Mouse (Mus musculus): ENCODE results near the gene Hist1h4j. TPM values are rescaled to one million over a fixed set of nuclear protein-coding genes. Genes with fewer than 3 reads are reported as not detected.
A peak's percentile ranks its signal among the peaks of the same experiment; 100 is the strongest.
"Not testable (repeated sequence)": the region's sequence is repeated elsewhere in the genome, so short reads cannot be mapped to it uniquely, and the experiment has no call there.

Hist1h4j gene
- polyA plus RNA-seq, 1 experiment: 0.75 TPM

- no peak overlapping the region for H3K4me3 ChIP-seq (ENCODE audit: insufficient read depth, low read depth, low read length)
- H3K36me3 ChIP-seq (ENCODE audit: control insufficient read depth, insufficient read depth, low read length): no peaks in the 10 kb centered on the region
- TF ChIP-seq POLR2A (IDR thresholded peaks at IDR 0.05; ENCODE audit: low read depth, low read length): no peak
- TF ChIP-seq CTCF (conservative IDR thresholded peaks at IDR 0.05; ENCODE audit: insufficient read depth, insufficient read length, low read depth, low read length): peak; percentile 28; the same call in 1 of the 2 replicates
- H3K27ac ChIP-seq (ENCODE audit: insufficient read depth, low read depth, low read length): no peak overlapping the region
- peaks cover 10% of the 10 kb centered on the region; the same call in 1 of the 2 replicates for H3K4me1 ChIP-seq (ENCODE audit: control insufficient read depth, insufficient read depth, low read length)
- 0% methylated on average over 7 of the region's 7 CpGs for WGBS
- no peaks in the 10 kb centered on the region for H3K27me3 ChIP-seq (replicated peaks; ENCODE audit: control insufficient read depth, insufficient read depth, low read length)
- peak; percentile 75 for DNase-seq
Observed at GRCm38 (mm10) chr13:21714725-21715124, 20.1 kb upstream of the Hist1h4j start.

DNA sequence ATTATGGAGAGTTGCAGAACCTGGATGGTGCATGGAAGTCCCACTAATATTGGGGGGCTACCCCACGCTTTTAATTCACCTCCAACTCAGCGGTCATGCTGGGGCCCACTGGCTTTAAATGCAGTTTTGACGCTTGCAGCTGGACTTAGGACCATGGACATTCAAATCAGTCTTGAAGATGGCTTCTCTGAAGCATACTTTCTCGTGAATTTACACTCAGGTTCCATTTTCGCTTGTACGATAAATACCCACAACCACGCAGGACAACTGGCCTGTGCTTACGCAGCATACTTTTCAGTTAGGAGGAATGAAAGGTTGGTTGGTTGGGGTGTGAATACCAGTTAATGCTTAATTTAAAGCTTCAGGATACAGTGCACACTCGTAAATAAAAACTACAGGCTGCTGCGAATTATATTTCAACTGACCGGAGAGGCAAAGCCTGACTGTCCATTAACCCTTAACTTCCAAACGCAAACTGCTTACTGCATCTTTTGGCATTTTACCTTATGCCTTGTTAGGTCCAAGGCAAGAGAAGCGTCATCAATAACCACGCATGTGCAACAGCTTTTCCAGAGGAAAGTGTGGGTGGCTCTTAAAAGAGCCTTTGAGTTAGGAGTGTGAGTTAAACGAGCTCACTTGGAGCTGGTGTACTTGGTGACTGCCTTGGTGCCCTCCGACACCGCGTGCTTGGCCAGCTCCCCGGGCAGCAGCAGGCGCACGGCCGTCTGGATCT, 19.6 kb upstream of the Hist1h4j start:
- no peaks in the 10 kb centered on the region for H3K27me3 ChIP-seq (replicated peaks; ENCODE audit: control insufficient read depth, insufficient read depth, low read length)
- no peak overlapping the region for H3K27ac ChIP-seq (ENCODE audit: insufficient read depth, low read depth, low read length)
- H3K36me3 ChIP-seq (ENCODE audit: control insufficient read depth, insufficient read depth, low read length): no peaks in the 10 kb centered on the region
- H3K4me3 ChIP-seq (ENCODE audit: insufficient read depth, low read depth, low read length): no peak overlapping the region
- DNase-seq: no peak
- no peak for TF ChIP-seq POLR2A (IDR thresholded peaks at IDR 0.05; ENCODE audit: low read depth, low read length)
- TF ChIP-seq CTCF (conservative IDR thresholded peaks at IDR 0.05; ENCODE audit: insufficient read depth, insufficient read length, low read depth, low read length): no peak
- H3K4me1 ChIP-seq (ENCODE audit: control insufficient read depth, insufficient read depth, low read length): peaks cover 10% of the 10 kb centered on the region; the same call in 1 of the 2 replicates
- under 1% methylated on average over 22 of the region's 22 CpGs for WGBS

DNA sequence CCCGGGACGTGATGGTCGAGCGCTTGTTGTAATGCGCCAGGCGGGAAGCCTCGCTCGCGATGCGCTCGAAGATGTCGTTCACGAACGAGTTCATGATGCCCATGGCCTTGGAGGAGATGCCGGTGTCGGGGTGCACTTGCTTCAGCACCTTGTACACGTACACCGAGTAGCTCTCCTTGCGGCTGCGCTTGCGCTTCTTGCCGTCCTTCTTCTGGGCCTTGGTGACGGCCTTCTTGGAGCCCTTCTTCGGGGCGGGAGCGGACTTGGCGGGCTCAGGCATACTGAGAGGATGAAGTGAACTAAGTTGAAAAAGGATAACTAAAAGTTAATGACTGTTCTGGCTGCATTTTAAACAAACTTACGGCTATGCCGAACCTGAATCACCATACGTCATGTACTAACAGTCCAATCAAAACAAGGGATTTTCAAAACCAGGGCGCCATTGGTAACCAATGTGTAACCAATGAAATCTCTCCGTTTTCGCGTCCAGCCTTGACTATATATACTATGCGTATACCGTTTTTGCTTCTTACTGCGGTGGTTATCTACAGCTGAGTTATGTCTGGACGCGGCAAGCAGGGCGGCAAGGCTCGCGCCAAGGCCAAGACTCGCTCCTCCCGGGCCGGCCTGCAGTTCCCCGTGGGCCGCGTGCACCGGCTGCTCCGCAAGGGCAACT, 18.9 kb upstream of the Hist1h4j start, which contains the start of the genes Hist1h2bl and Hist1h2ai:
TSS of gene Hist1h2bl (minus strand) at position 280 of the 676 bp plus-strand sequence.
TSS of gene Hist1h2ai (plus strand) at position 559 of the 676 bp plus-strand sequence.
- H3K27me3 ChIP-seq (replicated peaks; ENCODE audit: control insufficient read depth, insufficient read depth, low read length); H3K36me3 ChIP-seq (ENCODE audit: control insufficient read depth, insufficient read depth, low read length): not testable (repeated sequence)
- peaks cover 10% of the 10 kb centered on the region; the same call in 1 of the 2 replicates for H3K4me1 ChIP-seq (ENCODE audit: control insufficient read depth, insufficient read depth, low read length)
- WGBS: under 1% methylated on average over 35 of the region's 50 CpGs
- TF ChIP-seq POLR2A (IDR thresholded peaks at IDR 0.05; ENCODE audit: low read depth, low read length): peak; percentile 14
- peak within 1 kb of the TSS; percentile 63 for H3K4me3 ChIP-seq (ENCODE audit: insufficient read depth, low read depth, low read length)
- DNase-seq: peak; percentile 90
- peak within 1 kb of the TSS; percentile 72; the same call in 1 of the 2 replicates for H3K27ac ChIP-seq (ENCODE audit: insufficient read depth, low read depth, low read length)

GRCm38 (mm10) chr13:21716540-21717391, 18.1 kb upstream of the Hist1h4j start:
- H3K4me1 ChIP-seq (ENCODE audit: control insufficient read depth, insufficient read depth, low read length): peaks cover 10% of the 10 kb centered on the region; the same call in 1 of the 2 replicates
- peak; percentile 18 for DNase-seq
- peak overlapping the region; percentile 63 for H3K4me3 ChIP-seq (ENCODE audit: insufficient read depth, low read depth, low read length)
- 1% methylated on average over 15 of the region's 38 CpGs for WGBS
- H3K27me3 ChIP-seq (replicated peaks; ENCODE audit: control insufficient read depth, insufficient read depth, low read length); H3K36me3 ChIP-seq (ENCODE audit: control insufficient read depth, insufficient read depth, low read length); H3K27ac ChIP-seq (ENCODE audit: insufficient read depth, low read depth, low read length): not testable (repeated sequence)

DNA sequence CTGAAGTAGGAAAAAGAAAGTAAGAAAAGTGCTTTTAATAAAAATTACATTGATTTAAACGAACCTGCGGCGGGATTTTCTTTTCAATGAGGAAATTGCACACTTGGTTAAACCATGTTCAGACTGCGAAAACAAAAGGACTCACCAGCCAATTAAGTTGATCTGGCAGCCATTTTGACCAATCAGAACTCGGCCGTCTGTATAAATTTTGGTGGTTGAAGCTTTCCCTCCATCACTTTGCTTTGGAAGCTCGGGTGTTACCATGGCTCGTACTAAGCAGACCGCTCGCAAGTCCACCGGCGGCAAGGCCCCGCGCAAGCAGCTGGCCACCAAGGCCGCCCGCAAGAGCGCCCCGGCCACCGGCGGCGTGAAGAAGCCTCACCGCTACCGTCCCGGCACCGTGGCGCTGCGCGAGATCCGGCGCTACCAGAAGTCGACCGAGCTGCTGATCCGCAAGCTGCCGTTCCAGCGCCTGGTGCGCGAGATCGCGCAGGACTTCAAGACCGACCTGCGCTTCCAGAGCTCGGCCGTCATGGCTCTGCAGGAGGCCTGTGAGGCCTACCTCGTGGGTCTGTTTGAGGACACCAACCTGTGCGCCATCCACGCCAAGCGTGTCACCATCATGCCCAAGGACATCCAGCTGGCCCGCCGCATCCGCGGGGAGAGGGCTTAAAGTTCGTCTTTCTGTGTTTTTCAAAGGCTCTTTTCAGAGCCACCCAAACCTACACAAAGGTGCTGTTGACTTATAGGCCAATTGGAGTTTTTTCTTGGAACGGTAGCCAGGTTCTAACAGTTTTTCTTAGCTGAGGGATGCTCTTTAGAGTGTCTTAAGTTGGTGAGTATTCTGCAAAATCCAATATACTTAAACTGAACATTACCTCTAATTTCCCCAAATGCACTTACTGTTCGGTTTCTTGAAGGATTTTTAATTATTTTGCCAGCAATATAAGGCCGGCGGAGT, 17.2 kb upstream of the Hist1h4j start, which contains the start of gene Hist1h3h:
TSS of gene Hist1h3h (plus strand) at position 263 of the 961 bp plus-strand sequence.
- not testable (repeated sequence) for H3K27me3 ChIP-seq (replicated peaks; ENCODE audit: control insufficient read depth, insufficient read depth, low read length); H3K27ac ChIP-seq (ENCODE audit: insufficient read depth, low read depth, low read length); H3K36me3 ChIP-seq (ENCODE audit: control insufficient read depth, insufficient read depth, low read length)
- peak; percentile 81 for DNase-seq
- peaks cover 10% of the 10 kb centered on the region for H3K4me1 ChIP-seq (ENCODE audit: control insufficient read depth, insufficient read depth, low read length)
- 9% methylated on average over 32 of the region's 56 CpGs for WGBS
- peak within 1 kb of the TSS; percentile 43 for H3K4me3 ChIP-seq (ENCODE audit: insufficient read depth, low read depth, low read length)

DNA sequence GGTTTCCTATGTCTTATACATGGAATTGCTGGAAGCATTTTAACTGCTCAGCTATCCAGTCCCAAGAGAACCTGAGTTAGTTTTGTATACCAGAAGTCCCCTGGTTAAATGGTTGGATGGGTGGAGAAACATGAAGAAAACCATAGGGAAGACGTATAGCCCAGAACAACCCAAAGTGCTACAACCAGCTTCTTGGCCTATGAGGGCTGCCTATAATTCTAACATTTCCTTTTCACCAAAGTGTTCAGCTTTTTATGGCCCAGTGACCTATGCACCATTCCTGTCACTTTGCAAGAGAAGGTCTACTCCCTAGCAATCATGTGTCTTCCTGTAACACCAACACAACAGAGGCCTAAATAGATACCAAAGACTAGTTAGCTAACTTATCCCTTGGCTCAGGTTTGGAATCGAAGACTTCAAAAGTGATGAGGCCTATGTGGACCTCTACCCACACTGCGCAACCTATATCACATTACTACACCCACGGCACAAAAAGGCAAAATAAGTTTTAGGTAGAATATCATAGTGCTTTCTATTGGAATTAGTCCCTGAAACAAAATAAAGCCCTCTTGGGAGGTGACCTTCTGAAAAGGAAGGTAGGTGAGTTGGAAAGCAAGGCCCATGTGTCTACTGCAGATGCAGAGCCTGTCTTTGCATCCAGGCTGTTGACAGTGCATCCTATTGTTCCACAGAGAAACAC, 16.3 kb upstream of the Hist1h4j start:
- TF ChIP-seq POLR2A (IDR thresholded peaks at IDR 0.05; ENCODE audit: low read depth, low read length) (no peak), CTCF (conservative IDR thresholded peaks at IDR 0.05; ENCODE audit: insufficient read depth, insufficient read length, low read depth, low read length) (no peak)
- Histone ChIP-seq H3K27me3 (replicated peaks; ENCODE audit: control insufficient read depth, insufficient read depth, low read length) (peaks cover 1% of the 10 kb centered on the region; the same call in 1 of the 2 replicates), H3K36me3 (ENCODE audit: control insufficient read depth, insufficient read depth, low read length) (no peaks in the 10 kb centered on the region), H3K27ac (ENCODE audit: insufficient read depth, low read depth, low read length) (no peak overlapping the region), H3K4me1 (ENCODE audit: control insufficient read depth, insufficient read depth, low read length) (peaks cover 10% of the 10 kb centered on the region), H3K4me3 (ENCODE audit: insufficient read depth, low read depth, low read length) (no peak overlapping the region)
- no peak for DNase-seq
- WGBS: 89% methylated on average over 4 of the region's 4 CpGs

DNA sequence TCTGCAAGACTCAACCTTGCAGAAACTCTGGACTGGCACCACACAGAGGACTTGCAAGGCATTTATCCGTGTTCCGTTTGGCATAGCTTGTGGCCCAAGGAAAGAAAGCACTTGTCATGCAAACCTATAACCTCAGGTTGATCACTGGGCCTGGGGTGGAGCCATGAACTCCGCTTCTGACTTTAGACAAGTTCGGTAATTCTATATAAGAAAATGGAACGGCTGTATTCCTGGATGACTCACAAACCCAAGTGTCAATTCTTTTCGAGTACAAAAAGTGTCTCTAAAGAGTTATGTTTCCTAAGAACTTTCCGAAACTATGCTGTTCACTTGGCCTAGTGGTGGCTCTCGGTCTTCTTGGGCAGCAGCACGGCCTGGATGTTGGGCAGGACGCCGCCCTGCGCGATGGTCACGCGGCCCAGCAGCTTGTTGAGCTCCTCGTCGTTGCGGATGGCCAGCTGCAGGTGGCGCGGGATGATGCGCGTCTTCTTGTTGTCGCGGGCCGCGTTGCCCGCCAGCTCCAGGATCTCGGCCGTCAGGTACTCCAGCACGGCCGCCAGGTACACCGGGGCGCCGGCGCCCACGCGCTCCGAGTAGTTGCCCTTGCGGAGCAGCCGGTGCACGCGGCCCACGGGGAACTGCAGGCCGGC, 13.6 kb upstream of the Hist1h4j start:
- 3% methylated on average over 26 of the region's 44 CpGs for WGBS
- H3K27ac ChIP-seq (ENCODE audit: insufficient read depth, low read depth, low read length): not testable (repeated sequence)

More for the DNA sequence above, 13.6 kb upstream of the Hist1h4j start:
- H3K27me3 ChIP-seq (replicated peaks; ENCODE audit: control insufficient read depth, insufficient read depth, low read length); H3K4me1 ChIP-seq (ENCODE audit: control insufficient read depth, insufficient read depth, low read length); DNase-seq; H3K36me3 ChIP-seq (ENCODE audit: control insufficient read depth, insufficient read depth, low read length): not testable (repeated sequence)
- H3K4me3 ChIP-seq (ENCODE audit: insufficient read depth, low read depth, low read length): peak overlapping the region; percentile 58

Measured in kidney, adult 2 months (tissue).